Mouse (Mus musculus) cerebellum, adult 2 months (tissue): Measurements from ENCODE around the gene Itprip.

Source experiments
- CTCF ChIP-seq: fragments of 200-500 bp; IDR thresholded peaks from 2 replicates; pipeline ENCODE4 v1.5.1; 2011; ENCODE audit warnings: low read depth, mild to moderate bottlenecking, control low read depth, low read length, moderate library complexity, borderline replicate concordance; ENCODE audit not compliant: insufficient read depth
- POLR2A ChIP-seq: fragments of 200-500 bp; IDR thresholded peaks from 2 replicates; pipeline ENCODE4 v1.6.1; 2011; ENCODE audit warnings: low read length, control low read depth, borderline replicate concordance; ENCODE audit not compliant: insufficient read depth

DNA sequence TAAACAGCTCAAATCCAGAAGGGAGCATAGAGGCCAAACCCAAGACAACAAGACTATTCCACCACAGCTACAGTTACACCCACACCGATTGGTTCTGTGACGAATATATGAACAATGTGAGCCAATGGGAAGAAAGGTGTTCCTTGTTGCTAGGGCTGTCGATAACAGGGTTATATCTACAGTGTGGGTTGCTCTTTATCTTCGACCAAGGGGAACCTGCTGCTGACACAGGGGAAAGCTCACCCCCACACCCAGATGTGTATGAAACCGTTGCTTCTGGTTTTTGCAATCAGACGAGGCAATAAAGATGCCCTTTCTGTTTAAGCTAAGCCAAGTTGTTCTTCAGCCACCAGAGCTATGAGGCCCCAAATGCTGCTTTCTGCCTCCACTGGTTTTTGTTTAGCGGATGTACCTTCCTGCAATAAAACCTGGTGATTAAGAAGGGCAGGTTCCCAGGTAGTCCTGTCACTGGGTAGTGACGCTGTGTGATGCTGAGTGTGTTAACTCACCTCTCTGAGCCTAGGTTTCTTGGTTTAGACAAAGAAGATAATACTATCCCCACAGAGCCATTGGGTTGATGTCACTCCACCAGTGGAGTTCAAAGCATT is 20.5 kb downstream of the Itprip start:
- TF ChIP-seq POLR2A: no peak
- no peak for TF ChIP-seq CTCF
